Mouse (Mus musculus) thymus, postnatal 0 days (tissue): Measurements from ENCODE around the gene Fthl17c. TPM values are rescaled to one million over a fixed set of nuclear protein-coding genes. Genes with fewer than 3 reads are reported as not detected.
"Not testable (repeated sequence)": the region's sequence is repeated elsewhere in the genome, so short reads cannot be mapped to it uniquely, and the experiment has no call there.

ENCODE experiments used
- DNase-seq: peaks from one replicate; pipeline ENCODE4 v3.0.0-alpha.2; 2015; ENCODE audit warnings: low spot score
- polyA plus RNA-seq: library from polyadenylated mRNA; unstranded; fragments of >200 nt; fragmentation: Nextera tagmentation; extraction: Ambion mirVana; gene quantifications from 2 replicates; pipeline ENCODE4 v1.2.1, GENCODE M21; 2015

The Fthl17c gene
- polyA plus RNA-seq, result not detected in 2 replicates

- not testable (repeated sequence) for DNase-seq
These were observed at the start of gene Fthl17c for GRCm38 (mm10) chrX:8976459-8976858. Gene Fthl17c, minus strand, starts transcription at chrX:8976559.

- DNase-seq, result no peak
These were observed 43.1 kb upstream of the Fthl17c start for GRCm38 (mm10) chrX:9019481-9019880.

GRCm38 (mm10) chrX:9016079-9016478 lies 39.7 kb upstream of the Fthl17c start:
- no peak for DNase-seq

GRCm38 (mm10) chrX:8986655-8987054 lies 10.3 kb upstream of the Fthl17c start, which contains the start of gene Fthl17d:
Gene Fthl17d, minus strand, starts transcription at chrX:8986755.
- DNase-seq, result not testable (repeated sequence)

GRCm38 (mm10) chrX:8964618-8965017 lies 11.7 kb downstream of the Fthl17c start:
- not testable (repeated sequence) for DNase-seq

- DNase-seq, result not testable (repeated sequence)
These were observed 13.5 kb downstream of the Fthl17c start, which contains the start of gene Fthl17b for GRCm38 (mm10) chrX:8962875-8963274. Gene Fthl17b, minus strand, starts transcription at chrX:8962975.

GRCm38 (mm10) chrX:8948130-8948805 lies 28.1 kb downstream of the Fthl17c start:
- peak; percentile 39 for DNase-seq

- no peak for DNase-seq
These were observed 32.3 kb downstream of the Fthl17c start for GRCm38 (mm10) chrX:8944041-8944440.

- no peak for DNase-seq
These were observed 49.1 kb downstream of the Fthl17c start for GRCm38 (mm10) chrX:8927308-8927707.

Other genes with a start within 250 kb of the Fthl17c start
- not detected in 2 replicates for gene Ssx9, start 228.1 kb downstream of the Fthl17c start, polyA plus RNA-seq
- gene Ssxb5, start 172.9 kb downstream of the Fthl17c start, polyA plus RNA-seq, result not detected in 2 replicates
- gene Gm6592, start 132.6 kb downstream of the Fthl17c start, polyA plus RNA-seq, result not detected in 2 replicates
- not detected in 2 replicates for gene Gm5751, start 102.3 kb downstream of the Fthl17c start, polyA plus RNA-seq
- gene B630019K06Rik, start 84.2 kb downstream of the Fthl17c start, polyA plus RNA-seq, result 0.67 and 0.78 TPM in 2 replicates
- not detected in 2 replicates for gene Fthl17b, start 13.6 kb downstream of the Fthl17c start, polyA plus RNA-seq
- gene Fthl17d, start 10.2 kb upstream of the Fthl17c start, polyA plus RNA-seq, result not detected in 2 replicates
- not detected in 2 replicates for gene Fthl17e, start 56.9 kb upstream of the Fthl17c start, polyA plus RNA-seq
- gene Fthl17f, start 86.5 kb upstream of the Fthl17c start, polyA plus RNA-seq, result not detected in 2 replicates
- gene 4930402K13Rik, start 128.0 kb upstream of the Fthl17c start, polyA plus RNA-seq, result not detected in 2 replicates
- 0.37 and 0.88 TPM in 2 replicates for gene Lancl3, start 223.3 kb upstream of the Fthl17c start, polyA plus RNA-seq